Mouse (Mus musculus): ENCODE results near the gene Acpp. TPM values are rescaled to one million over a fixed set of nuclear protein-coding genes. Genes with fewer than 3 reads are reported as not detected.

Gene Acpp
- polyA plus RNA-seq, 1 experiment from 2014 or later, result 0.55 TPM

DNA sequence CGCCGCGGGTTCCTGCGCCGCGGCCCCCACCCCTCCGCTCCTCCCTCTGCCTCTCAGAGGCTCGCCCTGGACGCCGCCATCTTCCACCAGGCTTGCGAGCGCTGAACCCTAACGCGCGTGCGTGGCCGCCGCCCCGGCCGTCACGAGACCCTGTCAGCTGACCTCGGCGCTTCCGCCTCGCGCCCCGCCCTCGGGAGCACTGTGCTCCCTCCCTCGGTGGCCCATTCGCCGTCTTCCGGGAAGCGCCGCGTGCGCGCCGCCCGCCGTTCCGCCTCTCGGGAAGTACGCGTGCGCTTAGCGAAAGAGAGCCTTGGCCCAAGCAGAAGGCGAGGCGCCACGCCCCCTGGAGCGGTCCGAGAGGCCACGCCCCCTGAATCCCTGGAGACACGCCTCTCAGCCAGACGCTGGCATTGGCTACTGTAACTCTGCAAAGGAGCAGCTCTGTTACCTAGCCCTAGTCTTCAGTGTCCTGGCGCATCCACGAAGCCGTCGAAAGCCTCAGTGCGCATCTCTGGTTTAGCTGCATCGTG, 74.7 kb downstream of the Acpp start, which contains the start of gene Dnajc13:
Gene Dnajc13 (minus strand): TSS at position 108 of the 530 bp plus-strand sequence.
- peak within 1 kb of the TSS; percentile 94 for H3K4me3 ChIP-seq (ENCODE audit: low read depth, low read length)
- ATAC-seq, result peak; percentile 98
- H3K36me3 ChIP-seq (ENCODE audit: control insufficient read depth, insufficient read depth, low read length), result no peaks in the 10 kb centered on the region
- peaks cover 19% of the 10 kb centered on the region for H3K4me1 ChIP-seq (ENCODE audit: control insufficient read depth, insufficient read depth, low read length)
- H3K9me3 ChIP-seq (replicated peaks; ENCODE audit: control insufficient read depth, low read length, poor library complexity, severe bottlenecking), result no peaks in the 10 kb centered on the region
- WGBS, result 0% methylated on average over 40 of the region's 60 CpGs
- peak within 1 kb of the TSS; percentile 92 for H3K27ac ChIP-seq (ENCODE audit: low read length)
- H3K4me2 ChIP-seq (ENCODE audit: low read length), result peak within 1 kb of the TSS; percentile 96
- H3K27me3 ChIP-seq (ENCODE audit: control insufficient read depth, insufficient read depth, low read depth, low read length), result no peaks in the 10 kb centered on the region; the same call in 1 of the 2 replicates
- peak within 1 kb of the TSS; percentile 94 for H3K9ac ChIP-seq (ENCODE audit: low read depth, low read length)

DNA sequence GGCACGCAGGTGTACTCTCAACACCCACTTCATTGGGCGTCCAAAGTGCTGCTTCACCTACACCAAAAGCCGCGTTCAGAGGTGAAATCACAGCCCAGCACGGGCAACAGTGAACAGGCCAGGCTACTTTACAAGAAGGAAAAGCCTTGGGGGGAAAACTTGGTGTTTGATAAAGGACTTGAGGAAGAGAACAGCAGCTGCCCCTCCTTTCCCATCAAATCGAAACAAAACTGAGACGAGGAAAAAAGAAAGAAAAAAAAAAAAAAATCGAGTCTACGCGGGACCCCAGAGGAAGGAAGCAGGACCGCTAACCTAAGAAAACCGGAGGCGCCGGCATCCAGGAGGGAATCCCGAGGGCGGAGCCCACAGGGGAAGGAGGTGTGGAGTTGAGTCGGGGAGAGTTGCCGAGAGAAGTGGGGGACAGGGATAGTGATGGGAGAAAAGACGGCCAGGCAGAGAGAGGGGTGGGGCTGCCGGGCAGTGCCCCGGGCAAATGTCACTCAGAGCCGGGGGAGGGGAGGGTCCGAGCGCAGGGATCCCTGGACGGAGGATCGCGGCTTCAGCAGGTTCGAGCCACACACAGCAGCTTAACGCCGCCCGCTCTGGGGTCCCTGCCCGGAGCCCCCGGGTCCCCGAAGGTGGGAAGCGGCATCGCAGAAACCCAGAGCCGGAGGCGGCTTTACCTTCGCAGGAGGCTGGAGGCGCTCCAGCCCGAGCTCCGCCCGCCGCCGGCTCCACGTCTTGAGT, 75.4 kb downstream of the Acpp start:
- Histone ChIP-seq H3K27me3 (ENCODE audit: control insufficient read depth, insufficient read depth, low read depth, low read length) (no peaks in the 10 kb centered on the region; the same call in 1 of the 2 replicates), H3K9me3 (replicated peaks; ENCODE audit: control insufficient read depth, low read length, poor library complexity, severe bottlenecking) (no peaks in the 10 kb centered on the region), H3K4me1 (ENCODE audit: control insufficient read depth, insufficient read depth, low read length) (peaks cover 19% of the 10 kb centered on the region), H3K4me3 (ENCODE audit: low read depth, low read length) (peak overlapping the region; percentile 94), H3K9ac (ENCODE audit: low read depth, low read length) (peak overlapping the region; percentile 94), H3K36me3 (ENCODE audit: control insufficient read depth, insufficient read depth, low read length) (no peaks in the 10 kb centered on the region), H3K27ac (ENCODE audit: low read length) (peak overlapping the region; percentile 92), H3K4me2 (ENCODE audit: low read length) (peak overlapping the region; percentile 96)
- peak; percentile 57 for ATAC-seq
- WGBS, result under 1% methylated on average over 41 of the region's 46 CpGs

GRCm38 (mm10) chr9:104260306-104260705, 77.2 kb downstream of the Acpp start:
- Histone ChIP-seq H3K9me3 (replicated peaks; ENCODE audit: control insufficient read depth, low read length, poor library complexity, severe bottlenecking) (no peaks in the 10 kb centered on the region), H3K4me3 (ENCODE audit: low read depth, low read length) (no peak overlapping the region), H3K9ac (ENCODE audit: low read depth, low read length) (no peak overlapping the region), H3K36me3 (ENCODE audit: control insufficient read depth, insufficient read depth, low read length) (no peaks in the 10 kb centered on the region), H3K4me2 (ENCODE audit: low read length) (no peak overlapping the region), H3K27ac (ENCODE audit: low read length) (no peak overlapping the region), H3K27me3 (ENCODE audit: control insufficient read depth, insufficient read depth, low read depth, low read length) (no peaks in the 10 kb centered on the region; the same call in 1 of the 2 replicates), H3K4me1 (ENCODE audit: control insufficient read depth, insufficient read depth, low read length) (peaks cover 19% of the 10 kb centered on the region)
- 53% methylated on average over 4 of the region's 4 CpGs for WGBS
- no peak for ATAC-seq

GRCm38 (mm10) chr9:104256085-104256484, 81.5 kb downstream of the Acpp start:
- WGBS, result 74% methylated on average over 2 of the region's 2 CpGs
- no peak overlapping the region for H3K27ac ChIP-seq (ENCODE audit: low read length)
- no peak overlapping the region for H3K9ac ChIP-seq (ENCODE audit: low read depth, low read length)
- no peak for ATAC-seq
- H3K9me3 ChIP-seq (replicated peaks; ENCODE audit: control insufficient read depth, low read length, poor library complexity, severe bottlenecking), result no peaks in the 10 kb centered on the region
- no peaks in the 10 kb centered on the region for H3K27me3 ChIP-seq (ENCODE audit: control insufficient read depth, insufficient read depth, low read depth, low read length)
- no peak overlapping the region for H3K4me2 ChIP-seq (ENCODE audit: low read length)
- peaks cover 9% of the 10 kb centered on the region for H3K4me1 ChIP-seq (ENCODE audit: control insufficient read depth, insufficient read depth, low read length)
- H3K4me3 ChIP-seq (ENCODE audit: low read depth, low read length), result no peak overlapping the region
- no peaks in the 10 kb centered on the region for H3K36me3 ChIP-seq (ENCODE audit: control insufficient read depth, insufficient read depth, low read length)

DNA sequence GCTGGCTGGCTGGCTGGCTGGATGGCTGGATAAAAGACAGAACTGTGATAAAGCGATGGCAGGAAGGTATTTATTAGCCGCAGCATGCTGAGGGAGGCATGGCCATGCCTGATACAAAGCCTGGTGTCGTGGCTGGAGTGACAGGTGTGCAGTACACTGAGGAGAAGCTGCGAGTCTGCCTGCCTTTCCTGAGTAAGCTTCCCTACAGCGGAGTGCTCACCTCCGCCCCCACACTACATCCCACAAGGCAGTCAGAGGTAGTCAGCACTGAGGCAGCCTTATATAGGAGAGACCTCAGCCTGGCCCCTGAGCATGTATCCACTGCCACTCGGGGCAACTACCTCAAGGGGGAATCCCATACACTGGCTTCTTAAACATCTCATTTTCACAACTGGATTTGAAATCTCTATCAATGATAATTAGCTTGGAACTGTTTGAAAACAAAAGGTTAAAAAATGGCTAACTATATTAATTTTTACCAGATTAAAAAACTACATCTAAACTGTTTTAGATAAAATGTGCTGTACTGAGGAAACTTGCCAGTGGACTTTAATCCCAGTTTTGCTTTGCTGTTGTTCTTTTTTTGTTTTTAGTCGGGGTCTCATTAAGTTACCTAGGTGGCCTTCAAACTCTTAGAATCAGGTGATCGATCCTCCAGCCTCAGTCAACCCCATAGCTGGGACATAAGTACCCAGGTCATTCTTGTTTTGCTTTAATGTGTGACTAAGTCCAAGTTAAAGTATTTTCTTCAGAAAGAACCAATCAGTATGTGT, 83.0 kb downstream of the Acpp start:
- H3K4me3 ChIP-seq (ENCODE audit: low read depth, low read length), result no peak overlapping the region
- no peaks in the 10 kb centered on the region for H3K36me3 ChIP-seq (ENCODE audit: control insufficient read depth, insufficient read depth, low read length)
- H3K9me3 ChIP-seq (replicated peaks; ENCODE audit: control insufficient read depth, low read length, poor library complexity, severe bottlenecking), result no peaks in the 10 kb centered on the region
- no peaks in the 10 kb centered on the region for H3K27me3 ChIP-seq (ENCODE audit: control insufficient read depth, insufficient read depth, low read depth, low read length)
- 67% methylated on average over 9 of the region's 9 CpGs for WGBS
- no peak overlapping the region for H3K27ac ChIP-seq (ENCODE audit: low read length)
- ATAC-seq, result no peak
- no peaks in the 10 kb centered on the region for H3K4me1 ChIP-seq (ENCODE audit: control insufficient read depth, insufficient read depth, low read length)
- H3K9ac ChIP-seq (ENCODE audit: low read depth, low read length), result no peak overlapping the region
- H3K4me2 ChIP-seq (ENCODE audit: low read length), result no peak overlapping the region

- 92% methylated on average over 3 of the region's 3 CpGs for WGBS
- Histone ChIP-seq H3K9ac (ENCODE audit: low read depth, low read length) (no peak overlapping the region), H3K27me3 (ENCODE audit: control insufficient read depth, insufficient read depth, low read depth, low read length) (no peaks in the 10 kb centered on the region), H3K36me3 (ENCODE audit: control insufficient read depth, insufficient read depth, low read length) (no peaks in the 10 kb centered on the region), H3K4me1 (ENCODE audit: control insufficient read depth, insufficient read depth, low read length) (no peaks in the 10 kb centered on the region), H3K4me2 (ENCODE audit: low read length) (no peak overlapping the region), H3K4me3 (ENCODE audit: low read depth, low read length) (no peak overlapping the region), H3K27ac (ENCODE audit: low read length) (no peak overlapping the region), H3K9me3 (replicated peaks; ENCODE audit: control insufficient read depth, low read length, poor library complexity, severe bottlenecking) (no peaks in the 10 kb centered on the region)
- ATAC-seq, result no peak
Observed at GRCm38 (mm10) chr9:104252637-104253036, 84.9 kb downstream of the Acpp start.

- Histone ChIP-seq H3K4me1 (ENCODE audit: control insufficient read depth, insufficient read depth, low read length) (no peaks in the 10 kb centered on the region), H3K9ac (ENCODE audit: low read depth, low read length) (no peak overlapping the region), H3K9me3 (replicated peaks; ENCODE audit: control insufficient read depth, low read length, poor library complexity, severe bottlenecking) (no peaks in the 10 kb centered on the region), H3K27me3 (ENCODE audit: control insufficient read depth, insufficient read depth, low read depth, low read length) (no peaks in the 10 kb centered on the region), H3K4me2 (ENCODE audit: low read length) (no peak overlapping the region), H3K36me3 (ENCODE audit: control insufficient read depth, insufficient read depth, low read length) (0 out of 2 replicates have a peak, but pooled peaks cover under 1% of the 10 kb centered on the region), H3K4me3 (ENCODE audit: low read depth, low read length) (no peak overlapping the region), H3K27ac (ENCODE audit: low read length) (no peak overlapping the region)
- no peak for ATAC-seq
- 81% methylated on average over 4 of the region's 4 CpGs for WGBS
Observed at GRCm38 (mm10) chr9:104251687-104252086, 85.9 kb downstream of the Acpp start.

DNA sequence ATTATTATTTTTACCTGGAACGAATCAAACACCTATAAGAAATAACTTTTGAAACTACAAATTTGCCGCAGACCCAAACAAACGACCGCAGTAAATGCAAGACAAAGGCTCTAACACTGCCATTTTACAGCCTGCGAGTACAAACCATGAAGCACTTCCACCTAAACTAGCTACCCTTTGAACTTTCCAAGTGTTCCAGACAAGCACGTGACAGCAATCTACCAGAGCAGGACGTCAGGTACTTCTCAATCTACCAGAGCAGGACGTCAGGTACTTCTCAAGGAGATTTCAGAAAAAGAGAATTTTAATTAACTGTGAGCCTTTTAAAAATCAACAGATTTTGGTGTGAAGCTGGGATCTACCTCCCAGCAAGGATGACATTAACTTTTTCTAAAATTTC, 86.4 kb downstream of the Acpp start:
- Histone ChIP-seq H3K27ac (ENCODE audit: low read length) (no peak overlapping the region), H3K4me2 (ENCODE audit: low read length) (no peak overlapping the region), H3K36me3 (ENCODE audit: control insufficient read depth, insufficient read depth, low read length) (0 out of 2 replicates have a peak, but pooled peaks cover 3% of the 10 kb centered on the region), H3K9ac (ENCODE audit: low read depth, low read length) (no peak overlapping the region), H3K4me3 (ENCODE audit: low read depth, low read length) (no peak overlapping the region), H3K27me3 (ENCODE audit: control insufficient read depth, insufficient read depth, low read depth, low read length) (no peaks in the 10 kb centered on the region), H3K9me3 (replicated peaks; ENCODE audit: control insufficient read depth, low read length, poor library complexity, severe bottlenecking) (no peaks in the 10 kb centered on the region), H3K4me1 (ENCODE audit: control insufficient read depth, insufficient read depth, low read length) (no peaks in the 10 kb centered on the region)
- no peak for ATAC-seq
- WGBS, result 88% methylated on average over 8 of the region's 8 CpGs

All from midbrain, embryonic 16.5 days (tissue).